Mouse (Mus musculus): ENCODE results near the gene Gm1113.

The Gm1113 gene

DNA sequence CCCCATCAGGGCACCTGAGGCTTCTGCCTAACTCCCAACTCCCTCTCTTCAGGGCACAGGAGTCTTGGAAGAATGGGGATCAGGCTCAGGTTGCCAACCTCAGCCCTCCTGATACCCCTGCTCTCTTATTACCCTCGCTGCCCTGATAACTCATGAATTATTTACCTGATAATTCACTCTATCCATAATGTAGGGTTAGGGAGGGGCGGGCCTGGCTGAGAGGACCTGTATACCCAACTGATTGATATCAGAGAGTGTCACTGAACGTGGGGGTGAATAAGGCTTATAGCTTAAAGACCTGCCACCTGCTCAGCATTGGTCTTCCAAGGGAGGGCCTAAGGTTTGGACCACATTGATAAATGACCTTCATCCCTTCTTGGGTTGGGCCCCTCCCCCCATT lies at the start of gene Gm1113:
Gene Gm1113 (minus strand): TSS at position 101 of the 400 bp plus-strand sequence.
- DNase-seq (ENCODE audit: low read depth, low spot score), result no peak

DNA sequence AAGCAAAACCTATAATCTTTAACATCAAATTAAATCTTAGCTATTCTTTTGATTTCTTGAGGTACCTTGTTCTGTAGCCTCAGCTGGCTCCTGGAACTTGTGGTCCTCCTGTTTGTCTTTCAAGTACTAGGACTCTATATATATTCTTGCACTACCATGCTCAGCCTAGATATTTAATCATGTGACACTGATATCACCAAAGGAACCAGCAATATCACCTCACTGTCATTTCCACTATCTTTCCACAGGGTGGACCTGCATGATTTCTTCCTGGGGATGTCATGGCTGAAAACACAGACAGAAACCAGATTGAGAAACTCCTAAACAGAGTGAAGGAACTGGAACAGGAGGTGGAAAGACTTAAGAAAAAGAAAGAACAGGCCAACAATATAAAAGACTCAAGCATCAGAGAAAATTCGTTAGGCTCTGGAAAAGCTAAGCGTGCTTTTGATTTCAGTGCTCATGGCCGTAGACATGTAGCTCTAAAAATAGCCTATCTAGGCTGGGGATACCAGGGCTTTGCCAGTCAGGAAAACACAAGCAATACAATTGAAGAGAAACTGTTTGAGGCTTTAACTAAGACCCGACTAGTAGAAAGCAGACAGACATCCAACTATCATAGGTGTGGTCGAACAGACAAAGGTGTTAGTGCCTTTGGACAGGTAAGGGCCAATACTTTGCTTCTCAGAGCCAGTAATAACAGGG lies 46.6 kb upstream of the Gm1113 start:
- no peak for DNase-seq (ENCODE audit: low read depth, low spot score)

DNA sequence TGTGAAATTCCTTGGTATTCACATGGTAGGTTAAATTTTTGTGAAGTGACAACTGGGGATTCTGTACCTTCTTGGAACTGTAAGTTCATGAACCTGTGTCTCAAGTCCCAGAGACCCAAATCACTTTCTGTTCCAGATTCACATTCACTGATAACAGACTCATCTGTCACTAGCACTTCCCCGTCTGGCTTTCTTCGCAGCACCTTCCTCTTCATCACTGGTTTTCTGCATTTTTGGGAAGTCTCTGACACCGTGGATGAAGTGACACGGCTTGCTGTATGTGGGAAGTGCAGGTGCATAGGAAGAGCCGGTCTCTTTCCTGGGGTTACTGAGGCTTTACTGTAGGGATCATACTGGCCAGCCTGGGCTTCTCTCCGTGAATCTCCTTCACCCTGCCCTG lies 43.5 kb upstream of the Gm1113 start:
- DNase-seq (ENCODE audit: low read depth, low spot score), result no peak

DNA sequence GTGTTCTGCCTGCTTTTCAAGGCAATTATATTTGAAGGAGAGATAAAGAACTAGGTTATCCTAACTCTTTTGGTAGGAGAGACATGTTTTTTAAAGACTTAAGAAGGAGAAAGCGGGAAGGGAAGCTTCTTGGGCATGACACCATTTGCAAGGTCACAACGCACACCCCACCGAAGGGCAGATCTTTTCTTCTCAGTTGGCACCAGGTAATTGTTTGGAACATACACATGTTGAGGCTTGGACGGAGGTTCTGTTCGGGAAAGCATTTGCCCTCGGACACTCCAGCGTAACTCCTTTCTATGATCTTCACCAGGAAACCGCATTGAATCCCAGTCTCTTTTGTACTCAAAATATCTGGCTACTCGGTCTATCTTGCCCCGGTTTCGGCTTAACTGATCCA lies 43.0 kb upstream of the Gm1113 start:
- DNase-seq (ENCODE audit: low read depth, low spot score), result no peak

DNA sequence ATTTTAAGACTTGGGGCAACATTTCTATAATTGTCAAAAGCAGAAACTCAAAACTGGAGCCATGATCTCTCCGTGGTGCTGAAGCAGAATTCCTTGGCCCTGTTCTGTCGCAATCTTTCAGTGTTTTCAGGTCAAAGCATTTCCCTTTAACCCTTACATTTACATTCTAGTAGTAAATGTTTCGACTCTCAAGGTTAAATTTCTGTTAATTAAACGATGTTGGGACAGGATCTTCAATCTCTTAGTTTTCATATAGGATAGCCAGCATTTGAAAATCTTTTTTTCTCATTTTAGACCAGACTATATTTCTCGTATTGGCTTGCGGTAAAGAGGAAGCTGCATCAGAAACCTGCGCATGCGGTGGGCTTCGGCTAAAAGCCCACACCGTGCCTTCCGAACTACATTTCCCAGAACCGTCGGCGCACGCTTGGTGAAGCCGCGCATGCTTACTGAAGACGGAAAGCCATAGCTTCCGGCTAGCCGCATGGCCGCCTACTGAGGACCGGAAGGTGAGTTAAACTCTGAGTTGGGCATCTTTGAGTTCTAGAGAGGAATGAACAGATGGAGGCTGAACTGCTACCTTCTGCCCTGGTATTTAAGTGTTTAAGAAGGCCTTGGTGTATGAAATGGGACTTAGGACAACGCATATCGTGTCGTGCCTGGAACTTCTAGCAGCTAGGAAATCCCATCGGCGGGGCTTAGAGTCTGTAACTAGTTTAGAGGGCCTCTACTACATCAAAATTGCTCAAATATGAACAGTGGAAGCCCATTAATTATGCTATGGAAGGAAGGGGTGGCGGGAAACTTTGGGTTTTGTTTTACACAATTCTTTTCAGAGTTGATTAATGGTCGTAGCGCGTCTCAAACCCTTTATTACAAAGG lies 41.2 kb upstream of the Gm1113 start:
- peak; percentile 29 for DNase-seq (ENCODE audit: low read depth, low spot score)

DNA sequence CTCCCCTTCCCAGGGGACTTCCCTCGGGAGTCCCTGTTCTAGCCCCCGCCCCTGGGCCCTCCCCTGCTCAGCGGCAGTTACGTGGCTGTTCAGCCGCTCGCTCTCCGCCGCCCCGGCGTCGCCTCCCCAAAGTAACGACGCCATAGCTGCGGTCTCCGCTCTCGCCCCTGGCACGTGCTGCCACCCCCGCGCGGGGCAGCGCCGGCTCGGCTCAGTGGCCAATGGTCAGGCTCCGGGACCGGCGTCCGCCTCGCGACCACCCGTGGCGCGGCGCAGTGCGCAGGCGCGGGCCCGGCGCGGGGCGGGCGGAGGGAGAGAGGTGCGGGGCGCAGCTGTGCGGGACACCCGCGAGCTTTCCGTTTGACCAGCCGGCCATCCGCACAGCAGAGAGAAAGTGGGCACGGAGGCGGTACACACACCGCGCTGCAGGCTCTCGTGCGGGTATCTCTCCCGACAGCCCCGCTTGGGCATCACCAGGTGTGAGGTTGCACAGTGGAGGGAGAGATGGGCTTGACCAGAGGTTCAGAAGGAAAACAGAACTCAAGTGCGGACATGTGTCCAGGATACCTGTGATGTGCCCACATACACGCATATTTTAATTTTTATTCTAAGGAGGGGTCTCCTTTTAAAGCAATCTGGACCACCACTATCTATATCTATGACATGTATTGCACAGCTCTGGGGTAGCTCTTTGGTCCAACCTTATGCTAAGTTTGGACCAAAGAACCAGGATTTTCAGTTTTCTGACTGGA lies 40.4 kb upstream of the Gm1113 start, which contains the start of the genes Ddx25 and Pus3:
Gene Ddx25 (minus strand): TSS at position 272 of the 752 bp plus-strand sequence.
Gene Pus3 (plus strand): TSS at position 339 of the 752 bp plus-strand sequence.
- DNase-seq (ENCODE audit: low read depth, low spot score), result no peak

DNA sequence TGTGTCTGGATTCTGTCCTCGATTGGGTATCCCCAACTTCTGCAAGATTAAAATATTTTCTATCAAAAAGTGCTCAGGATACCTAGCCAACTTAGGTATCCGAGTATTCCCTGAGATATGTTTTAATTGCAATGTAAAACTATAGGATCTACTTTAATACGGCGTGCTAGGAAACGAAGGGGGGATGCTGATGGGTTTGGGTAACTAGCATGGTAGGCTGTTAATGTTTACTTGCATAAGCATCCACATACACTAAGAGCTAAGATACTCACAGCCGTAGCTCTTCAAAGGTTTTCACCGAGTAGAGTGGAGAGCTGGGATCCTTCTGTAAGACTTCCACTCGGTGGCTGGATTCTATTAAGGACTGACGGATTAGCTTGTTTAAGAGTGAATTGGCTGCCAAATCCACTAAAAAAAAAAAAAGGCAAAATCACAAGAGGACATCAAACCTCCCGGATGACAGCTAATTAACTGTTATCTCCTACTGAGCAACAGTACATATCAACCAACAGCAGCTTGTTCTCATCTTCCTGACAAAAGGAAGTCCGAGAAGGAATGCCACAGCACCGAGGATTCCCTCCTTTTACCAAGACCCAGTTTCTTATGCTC lies 38.5 kb upstream of the Gm1113 start:
- DNase-seq (ENCODE audit: low read depth, low spot score), result no peak

DNA sequence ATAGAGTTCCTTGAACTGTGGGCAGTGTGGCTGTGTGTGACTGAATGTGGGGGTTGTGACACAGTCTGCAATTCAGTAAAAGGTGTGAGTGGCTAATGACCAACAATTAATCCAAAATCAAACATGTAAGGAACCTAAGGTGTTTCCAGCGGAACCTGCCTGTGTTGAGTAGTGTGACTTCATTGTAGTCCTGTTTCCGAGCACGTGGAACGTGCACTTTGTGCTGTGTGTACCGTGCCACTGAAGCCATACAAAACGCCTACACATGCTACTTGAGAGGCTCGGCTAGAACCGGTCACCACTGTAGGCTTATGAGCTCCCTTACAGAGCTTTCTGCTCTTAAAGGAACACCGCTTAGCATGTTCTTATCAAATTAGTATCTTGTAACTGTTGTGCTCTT lies 30.4 kb upstream of the Gm1113 start:
- no peak for DNase-seq (ENCODE audit: low read depth, low spot score)

DNA sequence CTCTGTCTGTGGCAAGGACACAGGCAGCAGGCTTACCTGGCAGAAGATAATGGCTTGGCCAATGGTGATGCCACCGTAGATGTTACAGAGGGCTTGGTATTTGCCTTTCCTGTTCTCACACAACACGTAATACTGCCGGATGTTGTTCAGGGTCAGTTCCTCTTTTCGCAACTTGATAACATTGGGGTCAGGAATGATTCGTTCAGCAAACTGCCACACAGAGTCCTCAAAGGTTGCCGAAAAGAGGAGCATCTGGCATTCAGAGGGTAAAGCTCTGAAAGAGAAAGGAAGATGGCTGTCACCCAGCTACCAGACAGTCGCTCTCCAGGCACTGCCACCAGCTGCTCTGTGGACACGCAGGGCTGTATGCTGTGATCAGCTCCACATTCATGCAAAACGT lies 28.7 kb upstream of the Gm1113 start:
- DNase-seq (ENCODE audit: low read depth, low spot score), result no peak

DNA sequence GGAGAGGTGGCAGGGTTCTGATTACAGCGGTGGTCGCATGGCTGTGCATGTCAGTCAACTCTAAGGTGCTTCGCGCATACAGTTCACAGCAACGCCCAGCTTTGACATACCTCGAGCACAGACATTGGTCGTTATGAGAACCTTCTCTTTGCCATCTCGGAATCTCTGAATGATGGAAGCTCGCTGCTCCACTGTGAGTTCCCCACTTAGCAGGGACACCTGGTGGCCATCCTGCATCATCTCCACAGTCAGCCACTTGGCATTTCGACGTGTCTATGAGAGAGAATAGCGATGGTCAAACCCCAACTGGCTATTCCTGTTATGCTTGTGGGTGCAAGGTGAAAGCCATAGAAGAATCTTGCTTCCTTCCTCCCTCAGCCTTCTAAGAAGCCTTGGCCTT lies 27.6 kb upstream of the Gm1113 start:
- no peak for DNase-seq (ENCODE audit: low read depth, low spot score)

DNA sequence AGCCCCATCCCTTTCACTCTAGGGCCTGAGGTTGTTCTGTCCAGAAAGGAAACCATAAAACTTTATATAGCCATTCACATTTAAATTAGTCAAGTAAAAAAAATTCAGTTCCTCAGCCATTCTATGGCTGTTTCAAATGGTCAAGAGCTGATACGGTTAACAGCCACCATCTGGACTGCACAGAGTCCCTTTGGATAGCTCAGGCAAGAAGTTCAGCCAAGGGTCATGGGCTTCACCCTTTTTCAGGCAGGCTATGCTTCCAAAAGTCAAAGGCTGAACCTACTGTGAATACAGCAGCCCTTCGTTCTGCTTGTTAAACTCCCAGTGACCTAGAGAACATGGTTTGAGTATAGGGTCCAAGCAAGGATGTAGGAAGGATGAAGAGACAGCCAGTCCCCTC lies 26.6 kb upstream of the Gm1113 start:
- DNase-seq (ENCODE audit: low read depth, low spot score), result no peak

DNA sequence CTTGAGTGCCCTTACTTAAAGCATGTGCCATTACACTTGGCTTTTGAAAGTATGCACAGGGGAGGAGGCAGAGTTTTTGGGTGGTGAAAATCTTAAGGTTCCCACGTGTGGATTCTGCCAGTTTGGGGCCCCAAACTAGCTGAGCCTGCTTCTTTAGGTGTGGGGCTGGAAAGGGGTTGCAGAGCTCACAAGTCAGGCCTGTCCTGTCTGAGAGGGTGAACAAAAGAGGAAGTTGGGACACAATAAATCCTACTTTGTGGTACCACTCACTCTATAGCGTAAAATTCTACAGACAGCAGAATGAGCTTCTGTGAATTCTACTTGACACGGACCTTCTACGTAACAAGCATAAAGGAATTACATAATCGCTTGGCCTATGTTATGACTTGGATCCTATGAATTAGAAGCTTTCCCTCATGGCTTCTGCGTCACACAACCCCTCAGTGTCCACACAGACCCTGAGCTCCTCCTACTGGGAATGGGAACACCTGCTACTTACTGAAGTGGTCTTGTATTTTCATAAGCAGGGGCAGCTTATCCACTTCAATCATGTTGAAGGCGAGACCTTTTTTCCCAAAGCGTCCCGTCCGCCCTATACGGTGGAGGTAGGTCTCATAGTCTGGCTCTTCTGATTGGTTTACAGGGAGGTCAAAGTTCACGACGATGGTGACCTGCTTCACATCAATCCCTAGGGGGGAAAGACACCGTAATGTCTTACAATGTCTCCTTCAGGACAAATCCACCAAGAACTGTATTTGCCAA lies 25.2 kb upstream of the Gm1113 start:
- DNase-seq (ENCODE audit: low read depth, low spot score), result no peak

DNA sequence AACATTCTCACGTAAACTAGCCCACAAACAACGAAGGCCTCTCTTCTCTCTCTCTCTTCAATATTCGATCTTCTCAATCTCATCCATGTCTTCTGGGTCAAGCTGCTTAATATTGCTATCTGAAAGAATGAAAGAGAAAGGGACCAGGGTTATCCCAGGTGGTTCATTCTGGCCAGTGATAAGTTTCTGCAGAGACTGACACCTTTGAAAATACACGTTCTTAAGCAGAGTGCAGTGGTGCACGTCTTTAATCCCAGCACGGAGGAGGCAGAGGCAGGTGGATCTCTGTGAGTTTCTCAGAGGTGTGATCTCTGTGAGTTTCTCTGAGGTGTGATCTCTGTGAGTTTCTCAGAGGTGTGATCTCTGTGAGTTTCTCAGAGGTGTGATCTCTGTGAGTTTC lies 23.9 kb upstream of the Gm1113 start:
- no peak for DNase-seq (ENCODE audit: low read depth, low spot score)

DNA sequence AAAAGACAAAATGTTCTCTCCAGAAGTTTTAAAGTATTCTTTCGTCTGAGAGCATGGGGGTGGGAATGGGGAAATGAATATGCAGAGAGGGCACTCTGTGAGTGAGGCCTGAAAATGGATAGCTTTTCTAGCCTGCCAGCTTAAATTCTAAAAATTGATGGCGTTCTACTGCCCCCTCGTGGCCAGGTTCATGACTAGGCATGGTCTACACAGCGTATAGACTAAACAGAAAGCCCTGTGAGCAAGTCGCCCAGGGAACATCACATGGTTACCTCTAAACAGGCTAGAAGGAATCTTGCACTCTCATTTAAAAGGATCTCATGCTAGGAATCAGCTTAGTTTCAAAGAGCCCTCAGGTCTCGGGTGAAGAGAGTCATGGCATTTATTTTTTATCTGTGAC lies 23.4 kb upstream of the Gm1113 start:
- DNase-seq (ENCODE audit: low read depth, low spot score), result peak; percentile 27

DNA sequence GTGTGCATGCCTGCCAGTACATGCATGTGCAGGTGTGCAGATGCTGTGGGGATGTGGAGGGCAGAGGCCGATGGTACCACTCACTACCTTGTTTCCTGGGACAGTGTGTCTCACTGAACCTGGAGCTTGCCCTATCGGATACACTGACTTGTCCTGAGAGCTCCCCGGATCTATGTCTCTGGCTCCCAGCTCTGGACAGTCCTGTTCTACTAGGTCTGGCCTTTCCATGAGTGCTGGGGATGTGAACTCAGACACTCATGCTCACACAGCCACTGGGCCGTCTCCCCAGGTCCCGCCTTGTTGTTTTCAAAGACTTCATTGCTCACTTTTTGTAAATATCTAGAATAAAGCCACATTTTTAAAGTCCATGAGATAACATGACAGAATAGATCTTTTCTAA lies 23.0 kb upstream of the Gm1113 start:
- DNase-seq (ENCODE audit: low read depth, low spot score), result no peak

DNA sequence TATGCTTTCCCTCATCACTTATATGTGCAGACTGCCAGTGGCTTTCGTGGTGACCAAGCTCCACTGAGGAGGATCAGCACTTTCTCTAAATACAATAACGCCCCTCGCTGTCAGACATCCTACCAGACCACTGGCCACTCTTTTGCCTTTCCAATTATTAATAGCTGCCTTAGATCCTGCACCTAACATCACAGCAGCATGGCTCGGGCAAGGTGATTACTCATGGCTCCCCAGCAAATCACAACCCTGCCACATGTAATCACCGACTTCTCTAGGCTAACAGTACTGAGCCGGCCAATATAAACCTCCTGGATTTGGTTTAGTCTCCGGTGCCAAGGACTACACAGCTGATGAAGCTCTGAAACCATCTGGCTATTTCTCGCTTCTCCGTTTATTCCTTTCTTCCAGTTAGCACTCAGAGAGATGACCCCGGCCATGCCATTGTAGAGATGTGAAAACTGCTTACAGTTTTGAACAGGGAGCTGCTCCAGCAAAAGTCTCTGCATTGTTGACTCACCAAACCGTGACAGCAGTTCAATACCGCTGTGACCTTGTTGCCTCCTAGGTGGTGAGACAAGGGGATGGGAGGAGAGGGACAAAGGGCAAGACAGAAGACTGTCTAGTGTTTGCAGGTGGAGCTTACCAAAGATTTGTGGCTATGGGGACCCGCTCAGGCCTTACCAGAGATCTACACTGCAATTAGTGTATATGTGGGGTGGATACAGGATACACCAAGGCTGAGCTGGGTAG lies 21.1 kb upstream of the Gm1113 start:
- DNase-seq (ENCODE audit: low read depth, low spot score), result no peak

DNA sequence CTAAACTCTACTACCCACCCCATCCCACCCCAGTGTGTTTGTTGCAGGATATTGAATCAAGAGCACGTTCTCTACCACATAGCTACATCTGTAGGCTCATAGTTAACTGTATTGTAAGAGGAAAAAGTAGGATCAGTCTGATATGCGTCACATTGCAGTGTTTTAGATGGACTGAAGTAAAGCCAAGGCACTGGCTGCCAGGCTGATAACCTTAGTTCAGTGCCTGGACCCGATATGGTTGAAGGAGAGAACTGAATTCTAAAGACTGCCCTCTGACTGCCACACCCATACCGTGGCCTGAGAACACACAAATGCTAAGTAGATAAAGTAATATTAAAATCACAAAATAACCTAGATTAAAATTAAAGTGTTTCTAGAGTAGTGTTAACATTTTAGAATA lies 17.8 kb upstream of the Gm1113 start:
- DNase-seq (ENCODE audit: low read depth, low spot score), result no peak

DNA sequence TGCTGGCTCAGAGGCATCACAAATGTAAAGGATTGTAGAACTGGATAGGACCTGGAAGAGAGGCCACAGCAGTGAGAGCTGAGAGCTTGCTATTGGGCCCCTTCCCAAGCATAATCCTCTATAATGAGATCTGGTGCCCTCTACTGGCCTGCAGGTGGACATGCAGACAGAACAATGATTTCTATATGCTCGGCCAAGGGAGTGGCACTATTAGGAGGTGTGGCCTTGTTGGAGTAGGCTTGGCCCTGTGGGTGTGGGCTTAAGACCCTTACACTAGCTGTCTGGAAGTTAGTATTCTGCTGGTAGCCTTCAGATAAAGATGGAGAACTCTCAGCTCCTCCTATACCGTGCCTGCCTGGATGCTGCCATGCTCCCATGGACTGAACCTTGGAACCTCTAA lies 17.0 kb upstream of the Gm1113 start:
- DNase-seq (ENCODE audit: low read depth, low spot score), result no peak

DNA sequence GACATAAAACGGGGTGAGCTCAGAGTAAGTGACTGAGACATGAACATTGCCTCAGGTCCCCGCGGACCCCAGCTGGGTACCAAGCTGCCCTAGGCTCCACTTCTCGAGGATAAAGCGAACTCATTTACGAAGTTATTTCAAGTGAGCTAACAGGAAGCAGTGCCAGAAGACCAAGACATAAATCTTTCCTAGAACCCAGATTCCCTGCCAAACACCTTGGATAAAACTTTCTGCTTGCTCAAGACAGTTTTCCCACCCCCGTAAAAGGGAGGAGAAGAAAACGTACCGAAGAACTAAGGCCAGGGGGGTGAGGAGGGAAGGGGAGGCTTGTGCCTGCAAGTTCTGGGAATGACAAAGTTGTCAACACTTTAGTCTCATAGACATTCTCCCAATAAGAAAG lies 15.2 kb upstream of the Gm1113 start:
- no peak for DNase-seq (ENCODE audit: low read depth, low spot score)

DNA sequence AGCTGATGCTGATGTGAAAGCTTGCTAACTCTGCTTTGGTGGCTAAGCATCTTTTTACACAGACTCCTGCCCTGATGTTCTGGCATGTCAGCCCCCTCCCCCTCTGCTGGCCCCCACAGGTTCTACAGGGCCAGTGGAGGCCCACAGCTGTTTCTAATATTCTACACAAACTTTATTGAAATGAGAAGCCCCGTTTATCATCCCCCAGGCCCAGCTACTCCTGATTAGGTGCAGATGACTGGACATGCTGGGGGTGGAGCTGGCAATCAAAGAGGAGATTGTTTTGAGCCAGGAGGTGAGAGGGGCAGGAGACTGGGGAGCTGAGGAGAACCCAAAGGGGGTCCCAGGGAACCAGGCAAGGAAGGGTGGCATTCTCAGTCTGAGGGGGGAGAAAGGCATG lies 11.7 kb upstream of the Gm1113 start:
- no peak for DNase-seq (ENCODE audit: low read depth, low spot score)

Measured in c-Kit-negative CD71-positive TER-119-positive erythroid progenitor cells, embryonic 14.5 days (primary cell).